Mouse (Mus musculus): ENCODE measurements around the gene Nceh1. TPM values are rescaled to one million over a fixed set of nuclear protein-coding genes. Genes with fewer than 3 reads are reported as not detected.
"Not testable (repeated sequence)": the region's sequence is repeated elsewhere in the genome, so short reads cannot be mapped to it uniquely, and the experiment has no call there.

Nceh1 gene
- total and polyA plus RNA-seq, 2 experiments, result 8.9 to 32.5 TPM

DNA sequence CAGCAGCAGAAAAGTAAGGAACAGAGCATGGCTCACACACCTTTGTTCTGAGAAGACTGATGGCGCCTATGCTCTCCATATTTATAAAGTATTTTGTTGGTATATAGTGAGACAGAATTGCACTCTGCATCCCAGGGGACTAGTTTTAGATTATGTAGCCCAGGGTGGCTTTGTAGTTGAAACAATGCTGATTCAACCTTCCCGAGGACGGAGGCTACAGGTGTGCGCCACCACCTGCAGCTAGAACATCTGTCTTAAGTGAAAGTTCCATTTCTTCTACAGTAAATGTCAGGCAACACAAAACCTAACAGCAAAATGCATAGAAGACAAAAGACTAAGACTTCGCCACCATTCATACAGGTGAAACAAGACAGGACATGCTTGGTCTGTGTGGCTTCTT lies 107.5 kb downstream of the Nceh1 start:
- H3K79me2 ChIP-seq (ENCODE audit: control insufficient read depth, insufficient read depth, low read length), result no peaks in the 10 kb centered on the region
- DNase-seq (ENCODE audit: extremely low read depth, low read depth, low spot score), result no peak
- H3K27me3 ChIP-seq (ENCODE audit: control insufficient read depth, insufficient read depth, low read length), result no peaks in the 10 kb centered on the region
- no peak overlapping the region for H3K4me3 ChIP-seq (ENCODE audit: insufficient read depth, low read depth, low read length)
- H3K27ac ChIP-seq (replicated peaks; ENCODE audit: insufficient read depth, low read depth, low read length), result no peak overlapping the region
- WGBS, result 95% methylated on average over 5 of the region's 5 CpGs
- no peak overlapping the region for H3K9ac ChIP-seq (ENCODE audit: low read depth, low read length)
- no peak for TF ChIP-seq POLR2A (IDR thresholded peaks at IDR 0.05; ENCODE audit: extremely low read depth, insufficient read depth, low read length)
- no peak for TF ChIP-seq CTCF (IDR thresholded peaks at IDR 0.05; ENCODE audit: low read depth, low read length)
- no peaks in the 10 kb centered on the region for H3K36me3 ChIP-seq (ENCODE audit: control insufficient read depth, insufficient read depth, low read length)
- peaks cover 2% of the 10 kb centered on the region; the same call in 1 of the 2 replicates for H3K4me1 ChIP-seq (ENCODE audit: control insufficient read depth, insufficient read depth, low read length)

DNA sequence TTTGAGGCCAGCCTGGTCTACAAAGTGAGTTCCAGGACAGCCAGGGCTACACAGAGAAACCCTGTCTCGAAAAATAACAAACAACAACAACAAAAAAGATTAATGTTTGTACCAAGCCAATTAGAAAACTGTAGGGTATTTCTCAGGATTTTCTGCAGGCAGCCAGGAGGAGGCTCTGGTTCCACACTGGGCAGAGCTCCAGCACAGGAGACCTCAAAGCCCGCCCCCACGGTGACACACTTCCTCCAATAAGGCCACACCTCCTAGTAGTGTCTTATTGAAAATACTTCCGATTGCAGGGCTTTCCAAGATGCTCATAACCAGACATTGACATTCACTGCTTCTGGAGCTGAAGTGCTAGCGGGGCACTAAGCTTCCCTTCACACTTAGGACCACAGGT lies 108.2 kb downstream of the Nceh1 start:
- H3K36me3 ChIP-seq (ENCODE audit: control insufficient read depth, insufficient read depth, low read length), result not testable (repeated sequence)

DNA sequence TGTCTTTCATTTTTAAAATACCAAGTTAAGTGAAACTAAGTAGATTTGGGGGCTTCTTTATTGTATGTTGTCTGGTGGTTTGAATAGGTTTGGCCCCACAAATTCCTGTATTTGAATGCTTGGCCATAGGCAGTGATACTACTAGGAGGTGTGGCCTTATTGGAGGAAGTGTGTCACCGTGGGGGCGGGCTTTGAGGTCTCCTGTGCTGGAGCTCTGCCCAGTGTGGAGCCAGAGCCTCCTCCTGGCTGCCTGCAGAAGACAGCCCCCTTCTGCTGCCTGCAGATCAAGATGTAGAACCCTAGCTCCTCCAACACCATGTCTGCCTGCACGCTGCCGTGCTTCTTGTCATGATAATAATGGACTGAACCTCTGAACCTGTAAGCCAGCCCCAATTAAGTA lies 108.6 kb downstream of the Nceh1 start:
- H3K4me3 ChIP-seq (ENCODE audit: insufficient read depth, low read depth, low read length); H3K27ac ChIP-seq (replicated peaks; ENCODE audit: insufficient read depth, low read depth, low read length); H3K4me1 ChIP-seq (ENCODE audit: control insufficient read depth, insufficient read depth, low read length); H3K27me3 ChIP-seq (ENCODE audit: control insufficient read depth, insufficient read depth, low read length); H3K9ac ChIP-seq (ENCODE audit: low read depth, low read length); H3K36me3 ChIP-seq (ENCODE audit: control insufficient read depth, insufficient read depth, low read length); DNase-seq (ENCODE audit: extremely low read depth, low read depth, low spot score); H3K79me2 ChIP-seq (ENCODE audit: control insufficient read depth, insufficient read depth, low read length): not testable (repeated sequence)
- WGBS, result 80% methylated on average over 4 of the region's 4 CpGs

More for the DNA sequence above, 108.2 kb downstream of the Nceh1 start:
- not testable (repeated sequence) for H3K79me2 ChIP-seq (ENCODE audit: control insufficient read depth, insufficient read depth, low read length); H3K27ac ChIP-seq (replicated peaks; ENCODE audit: insufficient read depth, low read depth, low read length); H3K4me3 ChIP-seq (ENCODE audit: insufficient read depth, low read depth, low read length); H3K9ac ChIP-seq (ENCODE audit: low read depth, low read length); H3K27me3 ChIP-seq (ENCODE audit: control insufficient read depth, insufficient read depth, low read length); DNase-seq (ENCODE audit: extremely low read depth, low read depth, low spot score); H3K4me1 ChIP-seq (ENCODE audit: control insufficient read depth, insufficient read depth, low read length)
- 78% methylated on average over 5 of the region's 5 CpGs for WGBS

DNA sequence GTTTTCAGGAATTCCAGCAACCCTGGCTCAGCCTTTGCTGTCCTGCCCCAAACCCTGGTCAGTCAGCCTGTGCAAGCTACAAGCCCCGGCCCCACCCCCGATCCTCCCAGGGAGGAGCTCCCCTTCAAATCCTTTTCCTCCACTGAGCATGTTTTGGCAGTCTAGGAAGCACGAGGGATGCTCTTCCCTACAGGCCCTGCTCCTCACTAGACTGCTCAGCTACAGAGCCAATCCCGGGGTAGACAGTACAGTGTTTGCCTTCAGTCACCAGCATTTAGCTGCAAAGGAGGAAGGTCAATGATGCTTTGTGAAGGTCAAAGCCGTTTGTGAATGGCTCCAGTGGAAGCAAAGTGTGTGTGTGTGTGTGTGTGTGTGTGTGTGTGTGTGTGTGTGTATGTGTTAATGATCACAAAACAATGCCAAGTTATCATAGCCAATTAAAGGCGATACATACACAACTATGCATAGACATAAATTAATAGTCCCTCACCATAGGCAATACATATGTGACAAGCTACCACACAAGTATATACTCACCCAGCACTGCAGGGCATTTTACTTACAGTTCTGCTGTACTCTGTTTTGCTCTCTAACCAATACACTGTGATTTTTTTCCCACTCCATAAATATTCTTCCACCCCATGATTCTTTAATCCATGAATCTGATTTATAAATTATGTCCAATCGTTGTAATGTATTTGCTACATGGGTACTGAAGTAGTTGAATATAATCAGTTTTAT lies 111.0 kb downstream of the Nceh1 start:
- no peak overlapping the region for H3K9ac ChIP-seq (ENCODE audit: low read depth, low read length)
- no peak overlapping the region for H3K27ac ChIP-seq (replicated peaks; ENCODE audit: insufficient read depth, low read depth, low read length)
- no peaks in the 10 kb centered on the region for H3K27me3 ChIP-seq (ENCODE audit: control insufficient read depth, insufficient read depth, low read length)
- H3K4me1 ChIP-seq (ENCODE audit: control insufficient read depth, insufficient read depth, low read length), result no peaks in the 10 kb centered on the region; the same call in 1 of the 2 replicates
- H3K36me3 ChIP-seq (ENCODE audit: control insufficient read depth, insufficient read depth, low read length), result no peaks in the 10 kb centered on the region
- TF ChIP-seq CTCF (IDR thresholded peaks at IDR 0.05; ENCODE audit: low read depth, low read length), result no peak
- no peak for TF ChIP-seq POLR2A (IDR thresholded peaks at IDR 0.05; ENCODE audit: extremely low read depth, insufficient read depth, low read length)
- no peaks in the 10 kb centered on the region for H3K79me2 ChIP-seq (ENCODE audit: control insufficient read depth, insufficient read depth, low read length)
- no peak for DNase-seq (ENCODE audit: extremely low read depth, low read depth, low spot score)
- H3K4me3 ChIP-seq (ENCODE audit: insufficient read depth, low read depth, low read length), result no peak overlapping the region
- WGBS, result 62% methylated on average over 7 of the region's 7 CpGs

DNA sequence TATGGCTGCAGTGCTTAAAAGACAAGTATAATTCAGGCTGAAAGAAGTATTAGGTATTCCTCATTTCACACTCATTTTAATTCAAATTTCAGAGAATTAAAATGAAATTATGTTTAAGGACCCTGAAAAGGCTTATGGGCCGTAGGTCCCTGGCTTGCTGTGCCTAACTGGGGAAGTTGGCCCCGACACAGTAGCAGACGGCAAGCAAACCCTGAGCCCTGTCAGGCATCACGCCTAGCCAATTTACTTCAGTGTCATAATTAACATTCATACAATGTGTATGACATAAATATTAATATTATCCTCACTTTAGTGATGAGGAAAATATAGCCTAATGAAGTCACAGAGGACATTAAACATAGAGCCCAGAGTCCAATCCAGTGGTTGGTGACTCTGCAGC lies 117.7 kb downstream of the Nceh1 start:
- no peak overlapping the region for H3K9ac ChIP-seq (ENCODE audit: low read depth, low read length)
- 98% methylated on average over 4 of the region's 4 CpGs for WGBS
- no peaks in the 10 kb centered on the region for H3K36me3 ChIP-seq (ENCODE audit: control insufficient read depth, insufficient read depth, low read length)
- no peak for TF ChIP-seq POLR2A (IDR thresholded peaks at IDR 0.05; ENCODE audit: extremely low read depth, insufficient read depth, low read length)
- no peak for TF ChIP-seq CTCF (IDR thresholded peaks at IDR 0.05; ENCODE audit: low read depth, low read length)
- H3K27me3 ChIP-seq (ENCODE audit: control insufficient read depth, insufficient read depth, low read length), result no peaks in the 10 kb centered on the region
- H3K79me2 ChIP-seq (ENCODE audit: control insufficient read depth, insufficient read depth, low read length), result no peaks in the 10 kb centered on the region
- H3K4me3 ChIP-seq (ENCODE audit: insufficient read depth, low read depth, low read length), result no peak overlapping the region
- no peak overlapping the region for H3K27ac ChIP-seq (replicated peaks; ENCODE audit: insufficient read depth, low read depth, low read length)
- DNase-seq (ENCODE audit: extremely low read depth, low read depth, low spot score), result no peak
- H3K4me1 ChIP-seq (ENCODE audit: control insufficient read depth, insufficient read depth, low read length), result no peaks in the 10 kb centered on the region

DNA sequence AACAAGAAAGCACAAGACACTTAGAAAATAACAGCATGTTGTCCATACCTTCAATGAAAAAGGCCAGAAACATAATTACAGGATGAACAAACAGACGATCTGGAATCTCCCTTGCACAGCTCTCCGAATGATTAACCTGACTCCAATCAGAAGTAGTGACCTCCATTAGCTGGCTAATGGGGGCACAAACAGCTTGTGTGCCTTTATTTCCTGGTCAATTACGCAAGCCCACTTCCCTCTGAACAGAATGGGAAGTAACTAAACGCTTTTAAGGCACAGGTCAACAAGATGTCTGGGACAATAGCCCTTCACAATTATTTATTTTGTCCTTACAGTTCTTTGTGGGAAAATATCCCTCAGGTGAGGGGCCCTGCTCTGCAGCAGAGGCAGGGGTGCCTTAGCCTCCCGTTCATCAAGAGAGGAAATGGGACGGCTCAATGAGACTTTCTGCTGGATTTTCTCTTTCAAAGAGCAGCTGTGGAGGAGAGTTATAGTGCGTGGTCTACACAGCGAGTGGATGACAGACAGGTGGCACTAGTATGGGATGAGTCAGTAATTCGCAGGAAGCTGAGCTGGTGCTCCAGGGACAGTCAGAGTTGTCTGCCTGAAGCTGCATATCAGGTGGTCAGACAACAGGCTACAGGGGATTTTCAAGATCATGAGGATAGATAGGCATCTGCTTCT lies 119.7 kb downstream of the Nceh1 start:
- Histone ChIP-seq H3K36me3 (ENCODE audit: control insufficient read depth, insufficient read depth, low read length) (no peaks in the 10 kb centered on the region), H3K4me3 (ENCODE audit: insufficient read depth, low read depth, low read length) (no peak overlapping the region), H3K79me2 (ENCODE audit: control insufficient read depth, insufficient read depth, low read length) (no peaks in the 10 kb centered on the region), H3K27ac (replicated peaks; ENCODE audit: insufficient read depth, low read depth, low read length) (no peak overlapping the region), H3K9ac (ENCODE audit: low read depth, low read length) (no peak overlapping the region), H3K27me3 (ENCODE audit: control insufficient read depth, insufficient read depth, low read length) (no peaks in the 10 kb centered on the region), H3K4me1 (ENCODE audit: control insufficient read depth, insufficient read depth, low read length) (no peaks in the 10 kb centered on the region)
- DNase-seq (ENCODE audit: extremely low read depth, low read depth, low spot score), result peak; percentile 24
- WGBS, result 43% methylated on average over 9 of the region's 9 CpGs
- TF ChIP-seq POLR2A (IDR thresholded peaks at IDR 0.05; ENCODE audit: extremely low read depth, insufficient read depth, low read length), result no peak
